Mouse (Mus musculus) urinary bladder, postnatal 36 days (tissue): ENCODE results near the gene Col4a1.

ENCODE experiments used
- DNase-seq, 2 experiments: peaks; one replicate each; pipeline ENCODE4 v3.0.0; 2022; ENCODE audit warnings: low spot score in 2 of 2, mixed read lengths in 1 of 2

Gene Col4a1

GRCm38 (mm10) chr8:11299317-11299602, 13.4 kb downstream of the Col4a1 start:
- DNase-seq: no peak

GRCm38 (mm10) chr8:11298531-11299316, 13.9 kb downstream of the Col4a1 start:
- no peak for DNase-seq

DNA sequence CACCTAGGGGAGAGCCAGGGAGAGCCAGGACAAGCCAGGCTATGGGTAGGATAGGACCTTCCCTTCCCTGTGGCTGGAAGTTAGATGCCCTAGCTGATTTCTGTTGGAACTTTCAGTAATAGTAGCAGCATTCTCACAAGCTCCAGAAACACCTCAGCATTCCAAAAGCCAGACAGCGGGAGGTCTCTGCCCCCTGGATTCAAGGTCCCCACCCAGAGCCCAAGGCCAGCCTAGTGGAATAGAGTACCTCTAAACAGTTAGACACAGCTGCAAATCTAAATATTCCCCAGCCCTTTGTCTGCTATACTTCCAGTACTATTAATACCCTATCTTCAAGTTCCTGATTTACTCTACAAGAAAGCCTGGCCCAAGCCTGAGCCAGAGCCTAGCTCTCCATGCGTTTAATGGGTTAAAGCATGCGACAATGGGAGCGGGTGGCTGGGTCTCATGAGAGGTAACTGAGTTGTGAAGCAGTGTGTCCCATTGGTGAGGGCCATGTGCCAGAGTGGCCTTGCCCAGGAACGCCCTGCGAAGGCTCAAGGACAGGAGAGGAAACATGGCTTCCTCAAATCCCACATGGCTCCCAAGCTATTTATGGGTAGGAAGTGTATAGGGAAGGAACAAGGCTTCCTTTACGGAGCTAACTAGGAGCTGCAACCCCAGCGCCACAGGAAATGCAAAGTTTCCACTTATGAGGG, 15.3 kb downstream of the Col4a1 start:
- DNase-seq: peak in 1 of 2 experiments; percentile 28

DNA sequence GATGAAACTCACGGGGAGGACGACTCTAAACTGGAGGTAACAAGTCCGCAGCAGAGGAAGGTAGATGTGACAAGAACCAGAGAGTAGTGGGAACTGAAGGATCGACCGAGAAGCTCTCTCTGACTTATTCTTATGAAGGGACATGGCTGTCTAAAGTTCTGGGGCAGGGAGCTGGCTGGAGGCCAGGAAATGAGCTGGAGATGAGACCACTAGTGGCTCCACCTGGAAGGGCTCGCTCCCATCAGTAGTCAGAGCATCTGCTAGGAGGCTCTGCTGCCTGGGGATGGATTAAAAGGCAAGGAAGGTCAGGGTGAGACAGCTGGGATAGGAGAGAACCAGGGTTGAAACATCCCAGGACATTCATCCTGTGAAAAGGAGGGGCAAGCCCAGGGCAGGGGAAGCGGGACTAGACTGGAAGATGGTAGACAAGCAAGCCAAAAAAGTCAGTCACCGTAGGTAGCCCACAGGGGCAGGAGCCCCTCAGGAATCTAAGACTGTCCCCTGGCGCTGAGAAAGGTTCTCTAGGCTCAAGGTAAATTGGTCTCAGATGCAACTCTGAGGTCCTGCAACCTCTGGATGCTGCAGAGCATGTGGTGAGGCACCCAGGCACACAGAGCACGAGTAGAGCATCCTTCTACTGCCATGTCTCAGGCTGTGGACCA, 16.2 kb downstream of the Col4a1 start:
- no peak for DNase-seq

GRCm38 (mm10) chr8:11292611-11293010, 20.0 kb downstream of the Col4a1 start:
- DNase-seq: no peak

- DNase-seq: no peak
Measured at GRCm38 (mm10) chr8:11290533-11290932, 22.1 kb downstream of the Col4a1 start.

- DNase-seq: peak in 1 of 2 experiments; percentile 56
Measured at GRCm38 (mm10) chr8:11288286-11288685, 24.3 kb downstream of the Col4a1 start.

GRCm38 (mm10) chr8:11287139-11287538, 25.5 kb downstream of the Col4a1 start:
- no peak for DNase-seq

DNA sequence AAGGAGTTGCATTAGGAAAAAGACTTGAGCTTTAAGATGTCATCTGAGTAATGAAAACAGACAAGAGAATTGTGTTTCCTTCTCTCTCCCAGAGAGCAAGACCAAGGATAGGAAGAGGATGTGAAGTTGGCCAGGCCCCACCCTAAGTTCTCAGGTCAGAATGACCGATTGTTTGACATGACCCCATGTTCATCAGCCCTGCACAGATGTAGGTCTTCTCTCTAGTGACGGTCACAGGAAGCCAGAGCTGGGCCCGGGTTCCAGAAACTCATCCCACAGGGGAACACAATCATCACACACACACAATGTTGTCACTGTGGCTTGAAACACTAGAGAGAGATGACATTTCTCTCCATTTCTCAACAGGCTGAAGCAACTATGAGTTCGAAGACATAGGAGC, 27.2 kb downstream of the Col4a1 start:
- DNase-seq: no peak

DNA sequence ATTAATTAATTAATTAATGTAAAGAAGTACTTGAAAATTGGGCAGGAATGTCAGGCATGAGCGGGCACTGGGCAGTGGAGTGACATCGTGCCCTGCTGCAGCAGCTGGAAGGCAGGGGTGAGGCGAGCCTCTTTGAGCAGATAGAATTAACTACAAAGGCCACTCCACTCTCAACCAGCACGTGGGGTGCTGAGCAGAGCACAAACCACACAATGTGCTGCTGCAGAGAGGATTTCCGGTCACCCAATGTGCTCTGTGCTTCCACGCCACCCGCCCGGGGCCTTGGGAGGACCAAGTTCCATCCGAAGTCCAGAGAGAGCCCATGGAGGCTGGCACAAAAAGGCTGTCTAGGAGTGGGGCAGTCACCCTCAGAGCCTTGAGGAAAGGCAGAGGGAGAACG, 29.4 kb downstream of the Col4a1 start:
- DNase-seq: no peak

DNA sequence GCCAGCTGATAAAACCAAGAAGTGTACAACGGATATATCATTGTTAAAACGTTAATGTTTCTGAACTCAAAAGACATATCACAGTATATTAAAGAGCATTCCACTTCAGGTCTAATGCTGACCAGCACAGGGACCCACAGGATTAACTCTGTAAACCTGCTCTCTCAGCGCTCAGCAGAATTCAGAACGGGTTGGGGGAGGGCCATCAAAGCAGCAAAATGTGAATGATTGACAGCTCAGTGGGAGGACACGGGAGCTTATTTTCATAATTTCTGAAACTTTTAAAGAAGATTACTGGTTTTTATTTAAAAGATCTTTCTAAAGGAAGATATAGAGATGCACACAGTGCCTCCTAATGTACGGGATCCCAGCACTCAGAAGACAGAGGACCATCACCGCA, 29.9 kb downstream of the Col4a1 start:
- DNase-seq: no peak

- DNase-seq: no peak
Measured at GRCm38 (mm10) chr8:11282139-11282538, 30.5 kb downstream of the Col4a1 start.

DNA sequence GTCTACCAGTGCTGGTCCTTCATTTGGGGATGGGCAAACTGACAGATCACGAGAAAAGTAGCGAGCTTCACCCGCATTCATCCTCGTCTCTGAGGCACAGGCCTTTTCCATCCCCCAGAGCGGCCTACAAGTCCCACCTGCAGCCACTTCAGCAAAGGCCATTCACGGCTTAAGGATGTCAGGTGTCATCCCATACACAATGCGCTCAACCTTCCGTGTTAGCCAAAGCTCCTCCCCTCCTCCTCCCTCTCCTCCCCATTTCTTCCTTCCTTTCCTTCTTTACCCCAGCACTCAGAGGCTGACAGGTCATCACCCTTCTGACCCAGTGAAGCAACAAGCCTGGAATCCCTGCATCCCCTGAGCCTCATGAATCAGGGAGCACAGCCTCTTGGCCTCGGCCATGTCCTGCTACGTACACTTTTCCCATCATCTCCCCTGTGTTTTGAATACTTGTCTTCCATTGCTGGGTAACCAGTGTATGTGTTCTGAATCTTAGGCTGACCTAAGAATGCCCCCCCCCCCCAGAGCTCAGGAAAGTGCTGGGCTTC, 31.8 kb downstream of the Col4a1 start:
- peak in 1 of 2 experiments; percentile 51 for DNase-seq

GRCm38 (mm10) chr8:11279296-11279826, 33.3 kb downstream of the Col4a1 start:
- peak in 1 of 2 experiments; percentile 20 for DNase-seq

DNA sequence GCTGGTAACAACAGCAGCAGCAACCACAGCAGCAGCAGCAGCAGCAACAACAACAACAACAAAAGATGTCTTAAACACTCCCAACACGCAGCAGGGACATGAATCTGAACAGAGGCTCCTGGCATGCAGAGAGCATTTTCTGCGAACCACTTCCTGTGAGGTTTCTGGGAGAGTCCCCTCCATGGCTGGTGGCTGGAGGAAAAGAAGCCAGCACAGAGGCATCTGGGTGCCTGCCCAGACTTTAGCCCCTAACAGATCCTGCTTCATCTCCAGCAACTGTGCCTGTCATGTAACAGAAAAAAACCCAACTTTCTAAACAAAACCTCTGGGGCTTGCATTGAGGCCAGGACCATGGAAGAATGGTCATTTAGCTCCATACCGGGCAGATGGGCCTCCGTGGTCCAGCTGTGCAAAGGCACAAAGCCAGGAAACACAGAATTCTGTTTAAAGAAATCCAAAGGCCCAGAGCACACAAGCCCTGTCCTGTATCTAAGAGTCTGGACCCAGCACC, 34.5 kb downstream of the Col4a1 start:
- peak in 1 of 2 experiments; percentile 44 for DNase-seq

- peak in 1 of 2 experiments; percentile 65 for DNase-seq
Measured at GRCm38 (mm10) chr8:11277602-11278051, 35.0 kb downstream of the Col4a1 start.

GRCm38 (mm10) chr8:11276286-11276685, 36.3 kb downstream of the Col4a1 start:
- no peak for DNase-seq

DNA sequence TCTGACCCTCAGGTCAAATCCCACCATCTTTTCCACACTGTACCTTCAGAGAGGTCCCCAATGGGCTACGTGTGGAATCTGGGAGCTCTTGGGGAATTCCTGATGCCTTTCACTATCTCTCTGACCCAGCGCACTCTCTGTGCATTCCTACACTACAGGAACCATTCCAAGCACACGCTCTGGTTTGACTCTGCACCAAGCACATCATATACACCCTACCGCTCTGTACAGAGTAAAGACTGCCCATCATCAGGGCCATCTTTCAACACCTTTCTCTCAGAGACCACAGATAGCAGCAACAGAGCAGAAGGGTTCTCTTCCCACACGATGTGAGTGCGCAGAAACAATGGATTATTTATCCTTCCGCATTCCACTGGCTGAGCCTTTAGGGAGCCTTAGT, 38.2 kb downstream of the Col4a1 start:
- DNase-seq: no peak

GRCm38 (mm10) chr8:11273506-11274158, 39.0 kb downstream of the Col4a1 start:
- DNase-seq: peak in 1 of 2 experiments; percentile 70

DNA sequence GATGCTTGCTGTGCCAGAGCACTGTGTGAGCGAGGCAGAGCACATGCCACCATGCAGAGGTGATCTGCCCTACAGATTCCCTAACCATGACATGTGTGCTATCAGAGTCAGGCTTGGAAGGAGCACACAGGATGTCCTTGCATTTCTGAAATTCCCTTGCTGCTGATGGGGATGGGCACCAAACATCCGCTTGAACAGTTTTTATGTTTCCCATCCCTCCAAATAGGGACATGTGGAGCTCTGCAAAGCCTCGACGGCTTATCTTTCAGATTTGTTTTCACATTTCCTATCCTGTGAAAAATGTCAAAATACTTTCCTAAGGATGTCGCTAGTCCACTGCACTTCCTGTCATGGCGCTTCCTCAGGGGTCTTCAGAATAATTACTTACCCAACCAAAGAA, 40.4 kb downstream of the Col4a1 start:
- DNase-seq: no peak

GRCm38 (mm10) chr8:11270826-11271225, 41.8 kb downstream of the Col4a1 start:
- peak in 1 of 2 experiments; percentile 57 for DNase-seq
